Mouse (Mus musculus) kidney, postnatal 36 days (tissue): ENCODE data around the gene 4931428L18Rik.
"Not testable (repeated sequence)": the region's sequence is repeated elsewhere in the genome, so short reads cannot be mapped to it uniquely, and the experiment has no call there.

Experiments
- DNase-seq, 2 experiments: peaks; one replicate each; pipeline ENCODE4 v3.0.0; 2021 to 2022; ENCODE audit warnings: mixed read lengths in 2 of 2

The 4931428L18Rik gene

DNA sequence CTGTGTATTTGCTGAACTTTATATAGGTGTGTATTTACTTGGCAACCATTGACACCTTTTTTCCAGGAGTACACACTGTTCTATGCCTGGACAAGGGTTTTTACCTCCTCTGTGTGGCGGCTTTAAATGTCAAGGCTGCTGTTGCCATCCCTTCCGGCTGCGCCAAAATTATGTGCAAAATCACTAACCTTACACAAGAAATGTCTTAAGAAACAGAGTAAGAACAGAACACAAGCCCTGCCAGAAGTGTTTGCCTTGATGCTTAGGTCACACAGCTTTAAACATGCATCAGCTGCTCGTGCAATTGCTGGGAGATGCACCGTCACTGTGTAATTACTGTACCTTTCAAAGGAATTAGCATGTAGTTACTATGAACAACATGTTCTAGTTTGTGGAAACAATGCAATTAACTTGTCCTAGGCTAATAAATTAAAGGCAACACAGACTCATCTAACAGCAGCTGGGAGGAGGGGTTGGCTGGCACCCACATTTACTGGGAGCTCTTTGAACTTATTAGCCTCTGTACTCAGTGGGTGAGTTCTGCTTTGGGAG, 171.0 kb downstream of the 4931428L18Rik start:
- peak; percentile 51 to 63 for DNase-seq

GRCm38 (mm10) chr1:31049954-31050652, 172.4 kb downstream of the 4931428L18Rik start:
- DNase-seq: peak; percentile 13 to 52

DNA sequence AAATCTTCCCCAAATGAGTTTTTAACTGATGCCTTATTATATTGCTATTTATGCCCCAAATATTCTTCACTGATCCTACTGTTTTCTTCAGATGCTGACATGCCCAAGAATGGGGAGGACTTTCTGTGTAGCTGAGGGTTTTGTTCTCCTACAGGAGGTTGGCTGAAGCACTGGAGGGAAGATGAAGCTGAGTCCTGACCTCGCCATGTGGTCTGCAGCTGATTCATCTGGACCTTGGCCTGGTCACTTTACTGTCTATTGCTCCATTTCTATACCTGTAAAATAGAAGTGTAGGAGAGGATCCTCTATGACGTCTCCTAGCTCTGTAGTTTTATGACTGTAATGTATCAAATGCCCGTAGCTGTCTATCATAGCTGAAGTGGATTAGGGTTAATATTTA, 179.3 kb downstream of the 4931428L18Rik start:
- no peak for DNase-seq

DNA sequence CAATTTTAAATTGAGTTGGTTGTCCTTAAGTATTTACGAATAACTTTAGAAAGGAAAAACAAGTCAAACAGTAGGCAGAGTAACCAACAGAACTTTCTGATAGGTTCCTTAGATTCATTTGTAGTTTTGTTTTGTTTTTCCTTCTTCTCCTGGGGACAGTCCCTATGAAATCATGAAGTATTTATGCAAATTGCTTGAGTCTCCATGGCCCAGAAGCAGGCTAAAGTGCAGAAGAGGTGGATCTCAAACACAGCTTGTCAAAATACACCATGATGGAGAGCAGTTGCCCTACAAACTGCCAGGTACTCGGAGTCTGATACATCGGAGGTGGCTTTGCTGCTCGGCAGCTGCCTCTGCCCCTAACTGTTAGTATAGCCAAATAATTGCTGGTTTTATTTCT, 179.7 kb downstream of the 4931428L18Rik start:
- no peak for DNase-seq

DNA sequence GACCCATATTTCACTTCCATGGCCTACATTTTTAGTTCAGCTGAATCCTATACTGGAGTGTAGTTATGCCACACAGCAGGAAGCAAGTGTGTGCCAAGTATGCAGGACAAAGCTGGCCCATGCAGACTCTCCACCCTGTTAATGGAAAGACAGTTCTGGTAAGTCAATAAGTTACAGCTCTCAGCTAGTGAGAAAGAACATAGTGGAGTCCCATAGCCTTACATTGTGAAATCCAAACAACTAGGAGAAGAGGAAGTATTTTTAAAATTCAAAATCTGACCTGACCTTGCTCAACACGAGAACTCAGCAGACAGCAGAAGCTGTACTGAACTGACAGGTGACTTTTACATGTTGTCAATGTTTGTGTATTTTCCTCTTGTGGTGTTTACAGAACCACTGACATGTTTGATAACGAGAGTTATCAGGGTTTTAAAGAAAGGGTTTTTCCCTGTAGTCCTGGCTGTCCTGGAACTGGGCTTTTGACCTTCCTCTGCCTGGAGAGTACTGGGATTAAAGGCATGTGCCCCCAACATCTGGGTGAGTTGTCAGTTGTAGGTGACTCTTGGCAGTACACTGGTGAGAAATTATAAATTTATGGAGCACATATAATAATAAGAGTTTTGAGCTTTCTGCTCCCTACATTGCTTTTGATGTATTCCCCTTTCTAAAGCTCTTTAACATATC, 188.5 kb downstream of the 4931428L18Rik start:
- DNase-seq: peak; percentile 40 to 72

GRCm38 (mm10) chr1:31032351-31032750, 190.1 kb downstream of the 4931428L18Rik start:
- no peak for DNase-seq

GRCm38 (mm10) chr1:31023173-31023572, 199.3 kb downstream of the 4931428L18Rik start:
- DNase-seq: no peak

DNA sequence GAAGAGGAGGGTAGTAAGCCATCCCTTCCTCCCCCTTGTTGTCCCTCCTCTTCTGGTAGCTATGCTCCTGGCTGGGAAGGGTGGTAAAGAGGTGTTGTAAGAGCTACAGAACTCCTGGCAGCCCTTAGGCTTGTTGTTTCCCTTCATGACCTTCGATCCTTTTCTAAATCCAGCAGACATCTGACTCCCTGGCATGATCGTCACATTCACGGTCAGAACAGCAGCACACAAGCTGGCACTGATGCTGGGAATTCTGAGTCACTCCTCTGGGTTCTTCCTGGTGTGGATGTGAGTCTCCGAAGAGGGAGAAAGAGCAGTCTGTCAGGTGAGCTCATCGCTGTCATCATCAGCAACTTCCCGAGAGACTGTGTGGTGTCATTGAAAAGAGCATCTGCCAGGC, 203.2 kb downstream of the 4931428L18Rik start:
- peak; percentile 59 to 87 for DNase-seq

DNA sequence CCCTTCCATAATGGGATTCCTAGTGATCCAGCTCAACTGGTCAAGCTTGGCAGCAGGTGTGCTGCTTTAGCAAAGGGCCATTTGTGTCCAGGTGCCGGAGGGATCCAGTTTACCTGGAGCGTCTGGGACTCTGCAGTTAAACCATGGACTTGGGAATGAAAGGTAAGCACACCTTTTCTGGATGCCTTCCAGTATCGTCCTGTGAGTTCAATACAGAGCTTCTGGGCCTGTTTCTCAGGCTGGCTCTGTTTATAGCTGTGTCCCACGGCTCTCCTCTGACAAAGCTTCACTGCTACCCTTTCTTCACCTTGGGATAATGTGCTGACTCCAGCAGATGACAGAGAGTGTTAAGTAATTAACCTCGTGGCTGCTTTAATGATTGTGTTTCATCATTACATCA, 205.1 kb downstream of the 4931428L18Rik start:
- peak; percentile 13 to 52 for DNase-seq

DNA sequence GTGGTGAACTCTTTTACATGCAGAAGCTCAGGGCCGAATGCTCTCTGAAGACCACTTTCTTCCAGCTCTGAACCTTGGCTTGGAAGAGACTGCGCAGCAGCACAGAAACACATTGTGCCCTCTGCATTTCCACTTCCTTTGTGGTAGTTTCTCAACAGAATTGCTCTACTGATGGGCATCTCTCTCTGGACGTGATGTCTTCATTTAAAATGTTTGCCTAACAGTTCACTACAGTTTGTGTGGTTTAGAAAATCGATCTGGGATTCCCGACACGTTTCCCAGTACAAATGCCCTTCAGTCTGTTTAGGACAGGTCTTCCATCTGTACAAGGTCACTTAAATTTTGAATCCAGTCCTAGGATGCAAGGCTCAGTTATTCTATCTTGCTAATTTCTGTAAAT, 206.4 kb downstream of the 4931428L18Rik start:
- DNase-seq: no peak

DNA sequence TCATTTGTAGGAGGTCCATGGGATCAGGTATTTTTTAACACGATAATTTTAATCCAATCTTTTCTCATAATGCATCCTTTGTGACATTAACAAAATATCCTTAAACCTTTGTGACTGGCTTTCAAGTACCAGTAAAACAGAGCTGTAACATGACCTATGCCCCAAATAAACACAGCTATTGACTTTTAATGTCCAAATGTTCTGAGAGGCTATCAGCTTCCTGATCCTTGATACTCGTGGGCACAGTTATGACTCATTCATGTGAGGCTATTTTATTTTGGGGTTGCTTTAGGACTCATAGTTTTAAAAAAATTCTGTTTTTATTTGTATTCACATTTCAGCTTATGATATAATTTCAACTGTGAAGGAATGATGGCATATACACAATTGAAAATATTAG, 207.2 kb downstream of the 4931428L18Rik start:
- no peak for DNase-seq

DNA sequence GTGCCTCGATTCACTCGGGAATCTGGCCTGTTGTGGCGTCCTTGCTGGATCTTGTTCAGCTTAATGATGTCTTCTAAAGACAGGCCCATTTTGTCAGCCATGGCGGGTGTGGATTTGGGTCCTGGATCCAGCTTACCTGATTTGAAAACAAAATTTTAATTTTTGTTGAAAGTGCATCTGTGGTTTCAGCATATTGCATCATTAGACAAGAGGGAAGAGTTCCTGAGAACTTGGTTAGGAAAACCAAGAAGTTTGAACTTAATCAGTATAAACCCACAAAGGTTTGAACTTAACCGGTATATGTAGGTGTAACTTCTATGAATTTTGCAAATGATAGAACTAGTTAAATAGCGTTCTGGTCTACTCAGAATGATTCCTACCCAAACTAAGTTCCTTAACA, 244.6 kb downstream of the 4931428L18Rik start, which contains the start of gene AC153137.1:
Gene AC153137.1 (minus strand): TSS at position 101 of the 400 bp plus-strand sequence.
- not testable (repeated sequence) for DNase-seq

DNA sequence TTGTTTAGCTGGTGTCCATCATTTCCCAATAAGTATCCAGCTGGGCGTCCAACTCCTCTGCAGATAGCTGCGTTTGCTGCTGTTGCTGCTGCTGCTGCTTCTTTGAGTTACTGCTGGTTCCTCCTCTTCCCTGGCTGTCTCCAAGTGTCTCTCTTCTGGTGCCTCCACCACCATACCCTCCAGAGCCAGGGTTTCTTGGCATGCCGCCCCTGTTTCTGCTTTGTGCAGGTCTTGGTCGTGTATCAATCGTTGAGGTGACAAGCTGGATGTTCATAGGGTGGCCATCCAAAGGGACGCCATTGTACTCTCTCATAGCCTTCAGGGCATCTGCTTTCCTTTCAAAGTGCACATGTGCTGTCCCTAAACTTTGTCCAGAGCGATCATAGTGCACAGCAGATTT, 245.2 kb downstream of the 4931428L18Rik start:
- DNase-seq: not testable (repeated sequence)

GRCm38 (mm10) chr1:30951795-30952194, 270.7 kb downstream of the 4931428L18Rik start:
- DNase-seq: no peak

DNA sequence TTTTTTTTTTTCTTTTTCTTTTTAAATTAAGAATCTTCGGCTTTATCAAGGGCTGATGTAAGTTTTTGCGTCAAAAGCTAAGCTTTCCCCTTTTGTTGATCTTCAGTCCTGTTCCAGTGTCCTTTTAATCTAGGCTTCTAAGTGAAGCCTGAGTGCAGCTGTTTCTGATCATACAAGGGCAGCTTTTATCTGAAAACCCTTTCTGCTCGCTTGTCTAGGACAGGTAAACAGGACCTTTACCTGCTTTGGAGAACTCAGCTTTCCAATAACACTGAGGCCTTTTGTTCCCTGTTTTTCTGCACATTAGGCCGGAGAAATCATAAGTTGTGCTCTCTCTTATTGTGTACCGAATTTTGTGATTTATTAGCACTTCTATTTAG, 272.0 kb downstream of the 4931428L18Rik start:
- DNase-seq: no peak

- peak; percentile 97 to 98 for DNase-seq
Measured at GRCm38 (mm10) chr1:30949710-30950455, 272.6 kb downstream of the 4931428L18Rik start.

- DNase-seq: peak; percentile 45 to 80
Measured at GRCm38 (mm10) chr1:30948950-30949639, 273.4 kb downstream of the 4931428L18Rik start.

GRCm38 (mm10) chr1:30948361-30948949, 274.0 kb downstream of the 4931428L18Rik start:
- peak; percentile 26 to 53 for DNase-seq
